Mouse (Mus musculus) v-Abl transformed pro-B cells (cell line): ENCODE data around the gene Vat1.

Experiments used
- in situ Hi-C, 2 experiments: fragments of 400-800 bp; cut with MboI; formaldehyde crosslinking; loops; one replicate each; pipeline ENCODE4 v1.15.1; 2025; ENCODE audit not compliant: unreplicated experiment in 2 of 2

Gene Vat1

DNA sequence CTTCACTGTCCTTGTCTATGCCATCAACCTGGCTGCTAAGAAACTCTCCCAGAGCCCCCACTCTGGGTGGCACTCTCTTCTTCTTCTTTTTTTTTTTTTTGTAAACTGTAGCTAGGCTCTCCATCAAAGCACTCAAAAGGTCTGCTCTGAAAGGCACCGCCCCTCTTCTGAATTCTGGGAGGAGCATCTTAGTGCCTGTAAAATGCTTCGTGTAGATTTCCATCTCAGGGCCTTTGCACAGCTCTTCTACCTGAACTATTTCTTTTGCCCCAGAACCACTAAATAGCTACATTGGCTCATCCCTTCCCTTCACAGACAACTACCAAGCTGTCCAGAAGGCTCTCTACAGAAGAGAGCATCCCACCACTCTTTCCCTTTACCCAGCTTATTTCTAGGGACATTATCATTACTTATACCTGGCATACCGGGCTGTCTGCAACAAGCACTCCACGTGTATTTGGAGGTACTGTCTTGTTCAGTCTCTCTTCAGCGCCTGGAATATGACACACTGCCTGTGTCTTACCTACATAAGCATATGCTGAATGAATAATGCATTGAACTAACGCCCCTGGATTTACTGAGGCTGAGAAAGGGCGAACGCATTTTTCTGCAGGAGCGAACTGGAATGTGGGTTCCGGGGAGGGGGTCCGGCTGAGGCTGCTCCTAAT lies 49.5 kb downstream of the Vat1 start:
- in situ Hi-C loops: no loop called here

- in situ Hi-C loops: no loop called here
These were observed 50.7 kb downstream of the Vat1 start for GRCm38 (mm10) chr11:101415306-101415705.
